Mouse (Mus musculus) CH12.LX (cell line): Measurements from ENCODE around the gene Arhgef28. TPM values are rescaled to one million over a fixed set of nuclear protein-coding genes. Genes with fewer than 3 reads are reported as not detected.
A peak's percentile ranks its signal among the peaks of the same experiment; 100 is the strongest.

Source experiments
- DNase-seq: peaks from one replicate; pipeline ENCODE4 v3.0.0-alpha.2; 2013; ENCODE audit errors: extremely low read depth
- H3K27ac ChIP-seq: 2 replicates; pipeline ENCODE4 v1.5.1; 2012; ENCODE audit warnings: low read depth, mild to moderate bottlenecking, control low read depth, moderate library complexity; ENCODE audit not compliant: insufficient read depth
- H3K27me3 ChIP-seq: replicated peaks from 2 replicates; pipeline ENCODE3; 2012; ENCODE audit warnings: inconsistent platforms
- H3K36me3 ChIP-seq, 2 experiments: replicated peaks in 1 of 2; 2 replicates each; pipeline versions ENCODE3 to v1.6.1; 2012; ENCODE audit warnings: inconsistent platforms in 1 of 2, low read length in 1 of 2, mild to moderate bottlenecking in 1 of 2, mixed read lengths in 1 of 2, moderate library complexity in 1 of 2; ENCODE audit not compliant: control insufficient read depth in 1 of 2, insufficient read depth in 1 of 2
- H3K4me1 ChIP-seq, 2 experiments: 2 replicates each; pipeline ENCODE4 v1.6.1; 2012; ENCODE audit warnings: inconsistent platforms in 1 of 2, moderate library complexity in 1 of 2; ENCODE audit not compliant: insufficient read depth in 2 of 2, control insufficient read depth in 1 of 2
- H3K4me2 ChIP-seq: 2 replicates; pipeline ENCODE4 v1.6.1; 2012; ENCODE audit warnings: low read depth, mild to moderate bottlenecking, control low read depth; ENCODE audit not compliant: poor library complexity, insufficient read depth, severe bottlenecking
- H3K4me3 ChIP-seq, 3 experiments: fragments of 150-350 bp in 1 of 3; sonication (generic) in 1 of 3; replicated peaks in 1 of 3; 2 replicates each; pipeline versions ENCODE3 to v1.5.1; 2011 to 2012; ENCODE audit warnings: low read depth in 2 of 3, low read length in 2 of 3, mild to moderate bottlenecking in 2 of 3, moderate library complexity in 2 of 3, control low read depth in 1 of 3, improper control_type of control experiment in 1 of 3, inconsistent platforms in 1 of 3, mixed read lengths in 1 of 3; ENCODE audit not compliant: poor library complexity in 1 of 3
- H3K79me2 ChIP-seq: replicated peaks from 2 replicates; pipeline ENCODE4 v1.6.1; 2012; ENCODE audit warnings: mild to moderate bottlenecking, moderate library complexity; ENCODE audit not compliant: control insufficient read depth, poor library complexity, insufficient read depth, severe bottlenecking; ENCODE audit errors: extremely low read depth
- H3K9ac ChIP-seq: 2 replicates; pipeline ENCODE4 v1.6.1; 2012; ENCODE audit warnings: low read depth, mild to moderate bottlenecking, control low read depth, moderate library complexity; ENCODE audit not compliant: insufficient read depth
- H3K9me3 ChIP-seq: replicated peaks from 2 replicates; pipeline ENCODE3; 2012; ENCODE audit warnings: low read length, inconsistent platforms, mixed read lengths
- BHLHE40 ChIP-seq: IDR thresholded peaks from 2 replicates; pipeline ENCODE4 v1.6.1; 2011; ENCODE audit warnings: mild to moderate bottlenecking, low read depth, low read length, improper control_type of control experiment
- CHD1 ChIP-seq: IDR thresholded peaks from 2 replicates; pipeline ENCODE4 v1.6.1; 2012; ENCODE audit warnings: low read depth, low read length, improper control_type of control experiment, inconsistent platforms
- CTCF ChIP-seq, 2 experiments: IDR thresholded peaks in 1 of 2; conservative IDR thresholded peaks in 1 of 2; 2 replicates each; pipeline ENCODE4 v1.5.1; 2011 to 2012; ENCODE audit warnings: low read depth in 2 of 2, low read length in 2 of 2, improper control_type of control experiment in 1 of 2, inconsistent platforms in 1 of 2, mild to moderate bottlenecking in 1 of 2, moderate library complexity in 1 of 2
- ELF1 ChIP-seq: IDR thresholded peaks from 2 replicates; pipeline ENCODE4 v1.6.1; 2014; ENCODE audit warnings: low read depth, mild to moderate bottlenecking, inconsistent platforms, low read length, improper control_type of control experiment
- EP300 ChIP-seq: IDR thresholded peaks from 2 replicates; pipeline ENCODE4 v1.6.1; 2011; ENCODE audit warnings: low read length, improper control_type of control experiment
- IRF4 ChIP-seq: IDR thresholded peaks from 2 replicates; pipeline ENCODE4 v1.6.1; 2014; ENCODE audit warnings: low read depth, mild to moderate bottlenecking, inconsistent platforms, low read length, improper control_type of control experiment
- MAX ChIP-seq: IDR thresholded peaks from 2 replicates; pipeline ENCODE4 v1.6.1; 2011; ENCODE audit warnings: low read length, improper control_type of control experiment
- MYC ChIP-seq: IDR thresholded peaks from 2 replicates; pipeline ENCODE4 v1.6.1; 2011; ENCODE audit warnings: low read depth, mild to moderate bottlenecking, improper control_type of control experiment, low read length
- PAX5 ChIP-seq: IDR thresholded peaks from 2 replicates; pipeline ENCODE4 v1.6.1; 2012; ENCODE audit warnings: low read length, inconsistent platforms, mixed read lengths
- RAD21 ChIP-seq: IDR thresholded peaks from 2 replicates; pipeline ENCODE4 v1.6.1; 2011; ENCODE audit warnings: low read depth, mild to moderate bottlenecking, low read length, improper control_type of control experiment, moderate library complexity
- TCF12 ChIP-seq: IDR thresholded peaks from 2 replicates; pipeline ENCODE4 v1.6.1; 2014; ENCODE audit warnings: low read depth, mild to moderate bottlenecking, inconsistent platforms, low read length, improper control_type of control experiment
- USF1 ChIP-seq: IDR thresholded peaks from 2 replicates; pipeline ENCODE4 v1.6.1; 2014; ENCODE audit warnings: low read depth, mild to moderate bottlenecking, inconsistent platforms, low read length, improper control_type of control experiment
- USF2 ChIP-seq: conservative IDR thresholded peaks from 2 replicates; pipeline ENCODE4 v1.6.1; 2011; ENCODE audit warnings: low read depth, low read length, improper control_type of control experiment
- ZKSCAN1 ChIP-seq: IDR thresholded peaks from 2 replicates; pipeline ENCODE4 v1.6.1; 2012; ENCODE audit warnings: low read depth, inconsistent platforms, low read length, improper control_type of control experiment, borderline replicate concordance
- dilution Hi-C: fragments of 300-500 bp; cut with MboI; formaldehyde crosslinking; loops from 2 replicates; pipeline ENCODE4 v1.14.3; 2020; ENCODE audit warnings: low sequenced_read_pairs; ENCODE audit not compliant: extremely low pct_unique_long_range_greater_than_20kb, extremely low pct_ligation_motif_present
- in situ Hi-C: fragments of 300-500 bp; cut with MboI; formaldehyde crosslinking; loops from 3 replicates; pipeline ENCODE4 v1.14.3; 2019; ENCODE audit warnings: low sequenced_read_pairs, low pct_ligation_motif_present, low pct_unique_long_range_greater_than_20kb, mixed read lengths
- polyA plus RNA-seq: library from polyadenylated mRNA; unstranded; fragments of >175 nt; gene quantifications from 2 replicates; pipeline ENCODE4 v1.2.1, GENCODE M21; 2012; ENCODE audit warnings: low read depth; ENCODE audit not compliant: insufficient read length
- total RNA-seq, 2 experiments: library from RNA; depleted of rRNA; stranded (reverse); fragments of 300-350 nt in 1 of 2; fragments of >200 nt in 1 of 2; gene quantifications; 2 replicates each; pipeline ENCODE4 v1.2.3; 2012 to 2014

Gene Arhgef28
- total and polyA plus RNA-seq, 3 experiments = 0.07 to 0.24 (median 0.08) TPM

DNA sequence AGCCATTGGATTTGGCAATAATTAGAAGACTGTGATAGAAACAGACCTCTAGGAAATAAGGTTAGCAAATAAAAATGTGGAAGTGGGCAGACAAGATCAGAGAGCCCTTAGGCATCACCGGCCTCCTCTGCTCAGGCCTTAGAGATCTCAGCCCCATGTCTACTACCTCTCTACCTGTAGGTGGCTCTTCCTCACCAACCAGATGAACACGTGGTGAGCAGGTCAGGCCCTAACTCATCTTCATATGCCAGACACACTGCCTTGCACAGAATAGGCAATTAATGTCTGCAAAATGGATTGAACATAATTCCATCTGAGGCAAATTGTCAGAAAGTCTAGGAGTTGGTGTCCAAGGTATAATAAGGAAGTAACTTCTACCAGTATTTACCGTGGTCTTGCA, 258.6 kb downstream of the Arhgef28 start:
- Histone ChIP-seq H3K4me1 (peaks cover 0 to 14% of the 10 kb centered on the region in 2 experiments; a peak in 3 of 4 replicates), H3K4me3 (no peak overlapping the region), H3K27ac (no peak overlapping the region), H3K27me3 (no peaks in the 10 kb centered on the region), H3K4me2 (no peak overlapping the region), H3K36me3 (no peaks in the 10 kb centered on the region), H3K9ac (no peak overlapping the region), H3K9me3 (no peaks in the 10 kb centered on the region), H3K79me2 (no peaks in the 10 kb centered on the region)
- dilution Hi-C loops (no loop called here), in situ Hi-C loops (loop anchor here (25.0 kb wide), 1 partner anchor 310 kb away; no protein-coding TSS in a partner anchor)
- peak; percentile 26 for DNase-seq
- TF ChIP-seq TCF12 (no peak), MAX (peak; percentile 82), CTCF (conservative IDR thresholded peaks at IDR 0.05 in 1 of 2, IDR thresholded peaks at IDR 0.05 in 1 of 2; ENCODE audit: low read depth in 2 of 2, low read length in 2 of 2) (peak; percentile 10 to 34; a peak in 2 of 4 replicates), USF1 (peak; percentile 5; the same call in 1 of the 2 replicates), ZKSCAN1 (no peak), MYC (peak; percentile 69; the same call in 1 of the 2 replicates)

DNA sequence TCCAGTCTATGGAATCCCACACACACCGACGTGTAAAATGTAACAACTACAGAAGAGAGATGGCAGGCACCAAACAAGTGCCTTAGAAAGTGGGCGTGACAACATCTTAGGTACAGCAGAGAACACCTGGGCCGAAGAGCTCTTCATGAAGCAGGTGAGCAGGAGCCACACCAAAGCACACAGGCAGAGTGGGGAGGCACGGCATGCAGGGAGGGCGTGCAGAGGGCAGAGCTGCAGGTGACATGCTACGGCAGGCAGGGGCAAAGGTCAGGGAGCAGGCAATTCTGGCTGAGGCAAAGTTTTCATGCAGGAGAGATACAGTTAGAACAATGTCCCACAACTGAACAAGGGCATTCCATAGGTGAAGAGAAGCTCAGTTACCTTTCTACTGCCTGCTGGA, 259.8 kb downstream of the Arhgef28 start:
- H3K79me2 ChIP-seq = no peaks in the 10 kb centered on the region
- dilution Hi-C loops (no loop called here), in situ Hi-C loops (loop anchor here (25.0 kb wide), 1 partner anchor 309 kb away; no protein-coding TSS in a partner anchor)
- H3K4me1 ChIP-seq = peaks cover 0 to 25% of the 10 kb centered on the region in 2 experiments; a peak in 3 of 4 replicates
- H3K27me3 ChIP-seq = no peaks in the 10 kb centered on the region
- no peak overlapping the region for H3K4me3 ChIP-seq
- no peak overlapping the region for H3K9ac ChIP-seq
- H3K4me2 ChIP-seq = no peak overlapping the region
- no peak for DNase-seq
- no peaks in the 10 kb centered on the region for H3K9me3 ChIP-seq
- no peak overlapping the region for H3K27ac ChIP-seq
- TF ChIP-seq EP300 (no peak), ELF1 (no peak), PAX5 (no peak), IRF4 (no peak), BHLHE40 (no peak), CHD1 (no peak), RAD21 (no peak), USF2 (no peak)
- no peaks in the 10 kb centered on the region for H3K36me3 ChIP-seq
